Mouse (Mus musculus): ENCODE measurements around the gene Atoh1.

DNA sequence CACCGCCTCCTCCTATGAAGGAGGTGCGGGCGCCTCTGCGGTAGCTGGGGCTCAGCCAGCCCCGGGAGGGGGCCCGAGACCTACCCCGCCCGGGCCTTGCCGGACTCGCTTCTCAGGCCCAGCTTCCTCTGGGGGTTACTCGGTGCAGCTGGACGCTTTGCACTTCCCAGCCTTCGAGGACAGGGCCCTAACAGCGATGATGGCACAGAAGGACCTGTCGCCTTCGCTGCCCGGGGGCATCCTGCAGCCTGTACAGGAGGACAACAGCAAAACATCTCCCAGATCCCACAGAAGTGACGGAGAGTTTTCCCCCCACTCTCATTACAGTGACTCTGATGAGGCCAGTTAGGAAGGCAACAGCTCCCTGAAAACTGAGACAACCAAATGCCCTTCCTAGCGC lies 1.1 kb downstream of the Atoh1 start:
- no peak for TF ChIP-seq POLR2AphosphoS2 (IDR thresholded peaks at IDR 0.05; ENCODE audit: insufficient read length, low read depth)
- no peak for TF ChIP-seq TCF12 (IDR thresholded peaks at IDR 0.05; ENCODE audit: insufficient read depth, poor library complexity, severe bottlenecking)
- no peak for TF ChIP-seq TCF3 (IDR thresholded peaks at IDR 0.05; ENCODE audit: insufficient read length, low read depth)
- no peak for TF ChIP-seq E2F4 (IDR thresholded peaks at IDR 0.05; ENCODE audit: insufficient read depth)
- TF ChIP-seq POLR2A (IDR thresholded peaks at IDR 0.05; ENCODE audit: insufficient read length, low read depth): no peak
- TF ChIP-seq MAX (IDR thresholded peaks at IDR 0.05; ENCODE audit: low read depth): no peak

All from myocyte (in vitro differentiated cells).